Mouse (Mus musculus): ENCODE data around the gene Atg7.

Atg7 gene

DNA sequence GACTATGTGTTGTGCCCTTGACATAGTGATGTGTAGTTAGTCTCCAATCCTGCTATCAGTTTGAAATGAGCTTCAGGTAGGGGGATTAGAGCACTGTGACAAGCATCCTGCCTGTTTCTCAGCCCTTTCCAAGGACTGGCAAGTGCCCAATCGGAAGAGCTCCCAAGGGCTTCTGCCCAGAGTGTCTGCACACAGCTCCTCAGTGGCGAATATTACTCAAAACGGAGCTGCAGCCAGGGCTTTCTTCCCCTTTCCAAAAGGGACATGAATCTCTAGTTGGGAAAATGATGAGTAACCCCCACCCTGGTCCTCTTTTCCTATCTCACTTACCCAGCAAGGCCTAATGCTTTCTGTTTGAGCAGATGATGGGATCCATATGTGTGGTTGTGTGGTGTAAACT, 90.8 kb downstream of the Atg7 start:
- no peak for DNase-seq (ENCODE audit: low read depth, low spot score)

DNA sequence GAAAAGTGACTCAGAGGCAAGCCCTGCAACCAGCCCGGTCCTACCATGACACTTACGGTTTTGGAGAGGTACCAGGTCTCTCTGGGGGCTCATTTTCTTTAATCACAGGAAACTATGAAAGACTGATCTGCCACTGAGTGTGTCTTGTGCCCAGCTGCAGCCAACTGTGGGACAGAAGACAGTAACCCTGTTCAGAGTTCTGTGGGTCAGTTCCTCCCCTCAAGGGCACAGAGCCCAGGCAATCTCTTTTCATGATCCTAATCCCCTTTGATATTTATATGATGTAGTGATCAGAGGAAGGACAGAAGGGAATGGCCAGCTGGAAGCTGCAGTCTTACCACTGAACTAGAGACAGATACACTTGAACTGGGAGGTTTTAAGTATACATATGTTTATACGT, 92.2 kb downstream of the Atg7 start:
- DNase-seq (ENCODE audit: low read depth, low spot score), result no peak

DNA sequence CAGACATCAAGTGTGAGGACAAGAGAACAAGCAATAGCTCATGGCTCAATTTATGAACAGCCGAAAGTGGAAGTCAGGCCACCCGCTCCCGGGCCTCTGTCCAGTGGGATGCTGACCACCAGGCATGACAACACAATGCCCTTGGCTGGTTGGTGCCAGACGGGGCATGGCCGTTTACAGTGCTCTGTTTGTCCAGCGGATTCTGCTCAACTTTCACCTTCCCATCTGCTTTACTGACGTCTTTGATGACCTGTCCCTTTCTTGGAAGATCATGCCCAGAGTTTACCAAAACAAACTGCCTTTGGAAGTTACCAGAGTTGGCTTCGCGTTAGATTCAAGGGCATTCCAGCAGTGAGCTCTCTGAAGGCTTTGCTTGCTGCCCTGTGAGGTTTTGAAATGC, 93.5 kb downstream of the Atg7 start:
- no peak for DNase-seq (ENCODE audit: low read depth, low spot score)

- no peak for DNase-seq (ENCODE audit: low read depth, low spot score)
These were observed 94.3 kb downstream of the Atg7 start for GRCm38 (mm10) chr6:114737181-114737580.

GRCm38 (mm10) chr6:114737931-114738759, 95.2 kb downstream of the Atg7 start:
- DNase-seq (ENCODE audit: low read depth, low spot score), result no peak

DNA sequence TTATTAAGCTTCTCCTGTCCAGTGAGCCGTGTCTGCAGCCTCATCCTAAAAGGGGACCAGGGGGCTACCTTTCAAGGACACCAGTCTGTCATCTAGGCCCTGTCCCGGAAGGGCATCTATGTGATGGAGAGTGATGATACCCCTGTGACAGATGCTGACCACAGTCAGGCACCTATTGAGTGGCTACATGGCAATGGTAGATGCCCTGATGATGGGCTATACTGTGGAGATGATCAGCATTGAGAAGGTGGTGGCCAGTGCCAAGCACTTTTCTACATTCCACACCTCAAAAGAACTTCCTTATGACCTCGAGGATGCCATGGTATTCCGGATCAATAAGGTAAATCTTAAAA, 95.8 kb downstream of the Atg7 start:
- DNase-seq (ENCODE audit: low read depth, low spot score), result no peak

DNA sequence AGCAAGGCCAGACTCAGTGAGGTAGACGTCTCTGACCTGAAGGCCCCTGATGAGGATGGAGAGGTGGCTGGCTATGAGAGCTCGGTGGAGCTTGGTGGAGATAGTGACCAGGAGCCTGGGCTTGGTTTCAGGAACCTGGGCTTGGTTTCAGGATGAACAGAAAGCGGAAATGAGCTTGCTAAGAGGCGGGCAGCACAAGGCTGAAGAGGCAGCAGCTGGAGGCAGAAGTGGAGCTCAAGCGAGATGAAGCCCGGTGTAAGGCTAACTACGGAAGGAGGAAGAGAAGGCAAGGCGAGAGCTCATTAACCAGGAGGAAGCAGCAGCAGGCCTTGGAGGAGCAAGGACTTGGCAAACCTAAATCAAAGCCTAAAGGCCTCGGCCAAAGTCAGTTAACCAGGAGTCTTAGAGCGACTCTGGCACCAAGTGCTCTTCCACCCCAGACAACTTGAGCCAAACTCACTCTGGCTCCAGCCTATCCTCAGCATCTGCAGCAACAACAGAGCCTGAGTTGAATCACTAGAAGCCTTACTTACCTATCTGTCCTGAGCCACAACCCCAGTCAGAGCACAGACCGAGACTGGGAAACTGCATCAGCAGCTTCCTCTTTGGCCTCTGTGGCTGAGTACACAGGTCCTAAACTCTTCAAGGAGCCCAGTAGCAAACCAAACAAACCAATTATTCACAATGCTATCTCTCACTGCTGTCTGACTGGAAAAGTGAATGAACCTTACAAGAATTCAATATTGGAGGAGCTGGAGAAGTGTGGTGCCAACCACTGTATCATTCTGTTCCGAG, 99.5 kb downstream of the Atg7 start:
- no peak for DNase-seq (ENCODE audit: low read depth, low spot score)

- DNase-seq (ENCODE audit: low read depth, low spot score), result no peak
These were observed 100.2 kb downstream of the Atg7 start for GRCm38 (mm10) chr6:114743126-114743525.

DNA sequence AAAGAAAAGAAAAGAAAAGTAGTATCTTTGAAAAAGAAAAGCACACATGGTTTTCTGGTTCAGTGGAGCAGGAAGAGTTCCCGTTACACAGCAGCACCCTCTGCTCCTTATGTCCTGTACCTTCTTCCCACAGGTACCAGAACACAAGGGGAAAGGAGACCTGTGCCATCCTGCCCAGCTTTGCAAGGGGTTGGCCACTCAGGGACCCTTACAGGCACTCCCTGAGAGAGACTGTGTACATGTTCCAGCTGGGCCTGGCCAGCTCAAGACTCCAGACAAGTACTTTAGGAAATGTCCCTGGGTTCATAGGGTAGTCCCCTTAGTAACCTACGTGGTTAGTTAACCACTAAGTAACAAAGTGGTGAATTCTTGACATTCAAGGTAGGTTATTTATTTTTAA, 100.9 kb downstream of the Atg7 start:
- no peak for DNase-seq (ENCODE audit: low read depth, low spot score)

DNA sequence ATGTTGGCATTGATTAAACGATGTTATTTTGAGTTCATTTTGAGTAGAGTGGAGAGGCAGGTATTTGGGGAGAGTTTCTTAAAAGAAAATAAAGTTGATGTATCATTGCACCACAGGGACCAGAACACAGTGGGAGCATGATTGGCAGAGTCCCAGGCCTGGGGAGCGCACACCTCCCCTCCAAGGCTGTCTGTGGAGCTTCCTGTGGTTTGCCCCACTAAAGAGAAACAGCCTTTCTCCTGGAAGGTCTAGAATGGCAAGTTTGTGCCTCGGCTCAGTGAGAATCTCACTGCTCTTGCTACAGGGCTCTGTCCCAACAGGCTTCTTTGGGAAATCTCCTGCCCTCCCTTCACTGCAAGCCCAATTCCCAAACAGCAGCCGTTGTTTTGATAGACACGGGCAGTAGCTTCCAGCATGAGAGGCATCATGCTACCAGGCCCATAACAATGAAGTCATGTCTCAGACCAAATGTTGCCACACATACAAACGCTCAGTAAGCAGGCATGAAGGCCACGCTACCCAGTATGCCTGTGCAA, 103.6 kb downstream of the Atg7 start:
- DNase-seq (ENCODE audit: low read depth, low spot score), result no peak

- DNase-seq (ENCODE audit: low read depth, low spot score), result no peak
These were observed 105.5 kb downstream of the Atg7 start for GRCm38 (mm10) chr6:114748419-114748818.

GRCm38 (mm10) chr6:114748882-114749281, 106.0 kb downstream of the Atg7 start:
- DNase-seq (ENCODE audit: low read depth, low spot score), result no peak

DNA sequence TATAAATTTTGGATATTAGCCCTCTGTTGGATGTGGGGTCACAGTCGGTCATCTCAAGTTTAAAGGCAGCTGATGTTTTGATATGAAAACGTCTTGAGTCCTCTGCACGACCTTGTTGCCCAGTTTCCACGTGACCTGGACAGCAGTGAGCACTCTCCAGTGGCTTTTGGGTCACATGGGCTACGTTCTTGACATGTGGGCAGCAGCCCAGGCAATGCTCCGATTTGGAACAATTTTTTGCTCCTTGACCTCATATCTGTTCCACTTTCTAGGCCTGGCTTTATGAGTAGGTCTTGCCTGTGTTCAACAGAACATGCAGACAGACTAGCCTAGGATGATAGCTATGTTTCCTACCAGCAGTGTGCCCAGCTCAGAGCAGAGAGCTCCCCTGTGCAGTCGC, 115.9 kb downstream of the Atg7 start:
- no peak for DNase-seq (ENCODE audit: low read depth, low spot score)

DNA sequence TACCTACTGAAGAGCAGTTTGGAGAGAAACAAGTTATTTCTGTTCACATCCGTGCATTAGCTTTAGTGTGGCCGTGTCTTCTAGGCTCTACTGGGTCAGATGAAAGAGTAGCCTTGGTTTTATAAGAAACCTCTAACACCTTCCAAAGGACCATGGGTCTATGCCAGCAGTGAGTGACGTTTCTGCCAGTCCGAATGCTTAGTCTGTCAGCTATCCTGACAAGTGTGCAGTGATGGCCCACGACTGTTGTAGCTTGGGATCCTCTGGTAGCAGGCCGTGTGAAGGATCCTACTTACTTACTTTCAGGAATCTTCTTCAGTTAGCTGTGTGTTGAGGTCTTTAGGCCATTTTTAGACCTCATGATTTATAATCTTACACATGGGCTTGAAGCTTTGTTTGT, 123.4 kb downstream of the Atg7 start:
- no peak for DNase-seq (ENCODE audit: low read depth, low spot score)

DNA sequence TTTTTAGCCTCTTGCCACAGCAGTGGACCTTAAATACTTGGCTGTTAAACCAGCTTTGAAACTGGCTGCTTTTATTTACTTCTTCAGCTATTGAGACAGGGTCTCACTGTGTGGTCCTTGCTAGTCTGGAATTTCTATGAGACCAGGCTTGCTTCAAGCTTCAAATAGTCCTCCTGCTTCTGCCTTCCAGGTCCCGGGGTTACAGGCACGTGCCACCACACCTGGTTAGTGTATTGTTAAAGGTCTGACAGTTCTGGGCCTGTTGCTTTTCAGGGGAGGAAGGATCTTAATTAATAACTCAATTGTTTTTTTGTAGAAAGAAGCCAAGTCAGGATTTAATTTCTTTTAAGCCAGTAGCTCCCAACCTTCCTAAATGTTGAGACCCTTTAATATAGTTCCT, 124.8 kb downstream of the Atg7 start:
- no peak for DNase-seq (ENCODE audit: low read depth, low spot score)

DNA sequence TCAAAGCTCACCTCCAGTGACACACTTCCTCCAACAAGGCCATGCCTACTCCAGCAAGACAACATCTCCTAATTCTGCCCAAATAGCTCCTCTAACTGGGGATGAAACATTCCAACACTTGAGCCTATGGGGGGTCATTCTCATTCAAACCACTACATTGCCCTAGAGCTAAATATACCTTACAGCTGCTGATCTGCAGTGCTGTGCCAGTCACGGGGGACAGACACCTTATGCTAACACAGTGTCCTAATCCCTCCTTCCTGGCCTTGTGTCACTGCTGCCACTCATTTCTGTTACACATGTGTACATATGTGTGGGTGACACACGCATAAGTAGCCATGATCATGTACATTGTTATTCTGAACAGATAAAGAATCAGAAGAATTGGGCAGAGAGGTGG, 127.4 kb downstream of the Atg7 start:
- DNase-seq (ENCODE audit: low read depth, low spot score), result no peak

DNA sequence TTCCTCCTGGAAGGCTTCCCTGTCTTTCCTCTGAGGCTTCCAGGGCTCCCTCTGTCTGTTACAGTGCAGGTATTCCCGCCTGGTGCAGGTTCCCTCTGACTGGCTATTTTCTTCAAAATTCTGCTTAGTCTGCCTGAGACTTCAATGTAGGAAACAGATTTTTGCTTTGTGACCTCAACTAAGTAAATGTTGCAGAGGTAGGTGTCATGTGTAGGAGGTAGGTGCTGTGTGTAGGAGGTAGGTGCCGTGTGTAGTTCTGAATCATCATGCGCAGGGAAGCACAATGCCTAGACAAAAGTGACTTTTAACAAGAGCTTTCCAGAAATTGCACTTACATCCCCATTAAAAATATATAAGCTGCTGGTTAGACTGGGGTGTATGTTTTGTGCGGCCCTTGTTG, 128.6 kb downstream of the Atg7 start:
- DNase-seq (ENCODE audit: low read depth, low spot score), result no peak

DNA sequence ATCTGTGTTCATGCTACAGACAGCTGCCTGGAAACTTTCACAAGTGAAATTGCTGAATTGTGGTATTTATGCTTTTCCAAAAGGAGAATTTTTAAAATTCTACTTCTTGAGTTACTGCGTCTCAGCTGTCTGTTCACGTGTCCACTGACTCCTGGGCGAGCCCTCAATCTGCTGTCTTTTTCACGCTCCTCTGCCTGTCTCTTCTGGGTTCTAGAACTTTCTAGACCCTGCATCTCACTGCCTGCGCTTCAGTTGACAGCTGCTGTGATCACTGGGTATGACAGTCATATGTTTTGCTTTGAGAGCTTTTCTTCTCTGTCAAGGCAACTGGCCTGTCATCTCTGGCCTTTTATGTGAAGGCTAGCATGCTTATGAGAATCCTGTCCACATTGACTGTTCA, 132.3 kb downstream of the Atg7 start:
- DNase-seq (ENCODE audit: low read depth, low spot score), result no peak

GRCm38 (mm10) chr6:114777872-114778271, 135.0 kb downstream of the Atg7 start:
- no peak for DNase-seq (ENCODE audit: low read depth, low spot score)

GRCm38 (mm10) chr6:114778650-114779049, 135.8 kb downstream of the Atg7 start:
- DNase-seq (ENCODE audit: low read depth, low spot score), result no peak

- no peak for DNase-seq (ENCODE audit: low read depth, low spot score)
These were observed 137.7 kb downstream of the Atg7 start for GRCm38 (mm10) chr6:114780583-114780982.

DNA sequence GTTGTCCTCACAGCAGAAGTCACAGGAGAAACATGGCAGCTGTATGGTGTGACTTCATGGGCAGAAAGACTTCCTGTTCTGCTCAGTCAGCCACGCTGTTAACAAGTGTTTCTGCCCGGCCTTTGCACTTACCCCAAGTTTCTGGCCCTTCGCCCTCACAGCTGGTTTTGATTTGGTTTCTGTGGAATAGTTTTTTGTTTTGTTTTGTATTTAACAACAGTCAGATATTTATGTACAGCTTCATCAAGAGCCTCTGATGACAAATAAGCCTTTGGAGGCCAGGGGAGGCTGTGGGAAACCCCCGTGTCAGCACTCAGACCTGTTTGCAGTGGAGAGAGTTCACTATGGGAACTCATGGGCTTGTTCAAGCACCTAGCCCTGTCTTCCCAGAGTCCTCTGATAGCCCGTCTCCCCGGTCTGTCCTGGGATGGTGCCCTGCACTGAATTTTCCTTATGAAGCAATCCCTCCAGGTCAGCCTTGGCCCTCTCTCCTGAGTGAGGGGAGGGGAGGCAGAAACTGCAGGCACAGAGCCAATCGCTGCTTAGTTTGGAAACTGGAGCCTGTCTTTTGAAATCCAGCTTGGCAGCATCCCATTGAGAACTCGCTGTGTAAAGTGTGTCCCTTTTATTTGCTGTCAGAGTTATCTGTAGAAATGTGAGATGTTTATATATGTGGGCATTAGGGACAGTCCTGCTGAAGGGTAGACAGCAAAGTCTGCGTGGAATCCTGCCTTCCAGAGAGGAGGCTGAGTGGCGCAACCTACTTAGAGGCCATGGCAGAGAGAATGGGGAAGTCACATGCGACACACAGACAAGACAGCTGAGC, 138.7 kb downstream of the Atg7 start:
- DNase-seq (ENCODE audit: low read depth, low spot score), result no peak

Data from c-Kit-negative CD71-positive TER-119-positive erythroid progenitor cells, embryonic 14.5 days (primary cell).